Mouse (Mus musculus): ENCODE measurements around the gene Izumo4. TPM values are rescaled to one million over a fixed set of nuclear protein-coding genes. Genes with fewer than 3 reads are reported as not detected.
A peak's percentile ranks its signal among the peaks of the same experiment; 100 is the strongest.

The Izumo4 gene
- total and polyA plus RNA-seq, 3 experiments: 2.7 to 9.6 (median 5.9) TPM

- dilution Hi-C loops (cut with MboI; ENCODE audit: extremely low pct_ligation_motif_present, extremely low pct_unique_long_range_greater_than_20kb, low sequenced_read_pairs): no loop called here
Measured at GRCm38 (mm10) chr10:80680260-80680696, 21.7 kb upstream of the Izumo4 start.

DNA sequence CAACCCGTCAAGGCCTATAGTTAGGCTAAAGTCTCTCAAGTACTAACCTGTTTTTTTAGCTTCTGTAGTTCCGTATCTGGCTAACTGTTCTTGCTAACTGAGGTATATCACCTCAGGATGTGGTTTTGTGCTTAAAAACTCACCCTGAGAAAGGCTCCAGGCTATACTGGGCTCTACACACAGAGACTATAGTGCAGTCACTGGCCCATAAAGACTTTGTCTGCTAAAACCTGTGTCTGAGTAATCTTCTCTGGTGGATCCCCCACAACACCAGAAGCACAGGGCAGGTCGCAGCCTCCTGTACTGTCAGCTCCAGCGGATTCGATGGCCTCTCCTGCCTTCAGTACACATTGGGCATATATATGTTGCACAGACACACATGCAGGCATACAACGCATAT is 20.0 kb upstream of the Izumo4 start:
- H3K79me2 ChIP-seq (replicated peaks; ENCODE audit: control insufficient read depth, extremely low read depth, insufficient read depth, poor library complexity, severe bottlenecking): no peaks in the 10 kb centered on the region
- H3K4me2 ChIP-seq (ENCODE audit: insufficient read depth, low read depth, poor library complexity, severe bottlenecking): no peak overlapping the region
- peaks cover 22 to 42% of the 10 kb centered on the region in 2 experiments for H3K36me3 ChIP-seq (replicated peaks in 1 of 2; ENCODE audit: control insufficient read depth in 1 of 2, insufficient read depth in 1 of 2, low read length in 1 of 2)
- dilution Hi-C loops (cut with MboI; ENCODE audit: extremely low pct_ligation_motif_present, extremely low pct_unique_long_range_greater_than_20kb, low sequenced_read_pairs) (no loop called here), in situ Hi-C loops (cut with MboI; ENCODE audit: low pct_ligation_motif_present, low pct_unique_long_range_greater_than_20kb, low sequenced_read_pairs) (loop anchor here (5.0 to 25.0 kb wide), 2 partner anchors 70 to 245 kb away; partner anchors contain the start of gene Tcf3)
- no peak overlapping the region for H3K27ac ChIP-seq (ENCODE audit: insufficient read depth, low read depth)
- peak; percentile 72 for DNase-seq (ENCODE audit: extremely low read depth)
- H3K4me1 ChIP-seq (ENCODE audit: control insufficient read depth in 1 of 2, insufficient read depth in 2 of 2): peaks cover 20 to 70% of the 10 kb centered on the region in 2 experiments
- TF ChIP-seq ETS1 (conservative IDR thresholded peaks at IDR 0.05; ENCODE audit: low read depth, low read length) (0 out of 2 replicates have a peak, but pooled peaks have one; percentile 27), ZC3H11A (IDR thresholded peaks at IDR 0.05; ENCODE audit: low read depth, low read length) (no peak)
- H3K9ac ChIP-seq (ENCODE audit: insufficient read depth, low read depth): no peak overlapping the region
- H3K9me3 ChIP-seq (replicated peaks; ENCODE audit: low read length): no peaks in the 10 kb centered on the region
- H3K4me3 ChIP-seq (replicated peaks in 1 of 3; ENCODE audit: low read depth in 2 of 3, low read length in 2 of 3, poor library complexity in 1 of 3): no peak overlapping the region
- H3K27me3 ChIP-seq (replicated peaks): no peaks in the 10 kb centered on the region

More at GRCm38 (mm10) chr10:80680260-80680696, 21.7 kb upstream of the Izumo4 start:
- Histone ChIP-seq H3K27me3 (replicated peaks) (no peaks in the 10 kb centered on the region), H3K36me3 (replicated peaks in 1 of 2; ENCODE audit: control insufficient read depth in 1 of 2, insufficient read depth in 1 of 2, low read length in 1 of 2) (peaks cover 5 to 24% of the 10 kb centered on the region in 2 experiments), H3K9me3 (replicated peaks; ENCODE audit: low read length) (no peaks in the 10 kb centered on the region), H3K4me1 (ENCODE audit: control insufficient read depth in 1 of 2, insufficient read depth in 2 of 2) (peaks cover 20 to 69% of the 10 kb centered on the region in 2 experiments), H3K4me2 (ENCODE audit: insufficient read depth, low read depth, poor library complexity, severe bottlenecking) (no peak overlapping the region), H3K27ac (ENCODE audit: insufficient read depth, low read depth) (peak overlapping the region; percentile 59), H3K4me3 (replicated peaks in 1 of 3; ENCODE audit: low read depth in 2 of 3, low read length in 2 of 3, poor library complexity in 1 of 3) (no peak overlapping the region), H3K79me2 (replicated peaks; ENCODE audit: control insufficient read depth, extremely low read depth, insufficient read depth, poor library complexity, severe bottlenecking) (peaks cover 7% of the 10 kb centered on the region), H3K9ac (ENCODE audit: insufficient read depth, low read depth) (no peak overlapping the region)
- no peak for DNase-seq (ENCODE audit: extremely low read depth)
- TF ChIP-seq RCOR1 (conservative IDR thresholded peaks at IDR 0.05; ENCODE audit: low read depth, low read length): no peak
- TF ChIP-seq NELFE (IDR thresholded peaks at IDR 0.05; ENCODE audit: low read depth, low read length): no peak
- TF ChIP-seq USF2 (conservative IDR thresholded peaks at IDR 0.05; ENCODE audit: low read depth, low read length): no peak
- TF ChIP-seq ZKSCAN1 (IDR thresholded peaks at IDR 0.05; ENCODE audit: borderline replicate concordance, low read depth, low read length): no peak
- in situ Hi-C loops (cut with MboI; ENCODE audit: low pct_ligation_motif_present, low pct_unique_long_range_greater_than_20kb, low sequenced_read_pairs): loop anchor here (5.0 to 25.0 kb wide), 2 partner anchors 68 to 243 kb away; partner anchors contain the start of gene Tcf3

DNA sequence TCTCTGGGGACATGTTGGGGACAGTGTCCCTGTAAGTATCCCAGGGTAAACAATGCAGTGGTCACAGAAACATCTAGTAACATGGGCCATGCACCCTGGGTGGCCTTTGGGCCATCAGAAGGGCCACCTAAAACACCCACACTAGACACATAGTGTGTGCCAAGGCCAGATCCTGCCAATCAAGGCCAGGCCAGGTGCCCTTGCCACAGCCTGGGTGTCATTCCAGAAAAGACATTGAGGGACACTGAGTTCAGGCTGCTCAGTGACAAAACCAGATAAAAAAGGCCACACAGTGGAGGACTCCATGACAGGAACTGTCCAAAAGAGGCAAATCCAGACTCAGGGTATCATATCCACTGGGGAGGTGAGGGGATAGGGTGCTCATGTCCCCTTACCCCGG is 18.3 kb upstream of the Izumo4 start:
- H3K9me3 ChIP-seq (replicated peaks; ENCODE audit: low read length): no peaks in the 10 kb centered on the region
- no peak for DNase-seq (ENCODE audit: extremely low read depth)
- peaks cover 29 to 54% of the 10 kb centered on the region in 2 experiments for H3K36me3 ChIP-seq (replicated peaks in 1 of 2; ENCODE audit: control insufficient read depth in 1 of 2, insufficient read depth in 1 of 2, low read length in 1 of 2)
- H3K79me2 ChIP-seq (replicated peaks; ENCODE audit: control insufficient read depth, extremely low read depth, insufficient read depth, poor library complexity, severe bottlenecking): no peaks in the 10 kb centered on the region
- no peak overlapping the region for H3K27ac ChIP-seq (ENCODE audit: insufficient read depth, low read depth)
- peaks cover 14 to 57% of the 10 kb centered on the region in 2 experiments for H3K4me1 ChIP-seq (ENCODE audit: control insufficient read depth in 1 of 2, insufficient read depth in 2 of 2)
- dilution Hi-C loops (cut with MboI; ENCODE audit: extremely low pct_ligation_motif_present, extremely low pct_unique_long_range_greater_than_20kb, low sequenced_read_pairs) (no loop called here), in situ Hi-C loops (cut with MboI; ENCODE audit: low pct_ligation_motif_present, low pct_unique_long_range_greater_than_20kb, low sequenced_read_pairs) (loop anchor here (5.0 to 25.0 kb wide), 2 partner anchors 71 to 246 kb away; partner anchors contain the start of gene Tcf3)
- no peaks in the 10 kb centered on the region for H3K27me3 ChIP-seq (replicated peaks)
- no peak overlapping the region for H3K9ac ChIP-seq (ENCODE audit: insufficient read depth, low read depth)
- no peak overlapping the region for H3K4me3 ChIP-seq (replicated peaks in 1 of 3; ENCODE audit: low read depth in 2 of 3, low read length in 2 of 3, poor library complexity in 1 of 3)
- H3K4me2 ChIP-seq (ENCODE audit: insufficient read depth, low read depth, poor library complexity, severe bottlenecking): no peak overlapping the region
- no peak for TF ChIP-seq USF2 (conservative IDR thresholded peaks at IDR 0.05; ENCODE audit: low read depth, low read length)
- TF ChIP-seq EP300 (IDR thresholded peaks at IDR 0.05; ENCODE audit: low read length): no peak
- TF ChIP-seq BHLHE40 (IDR thresholded peaks at IDR 0.05; ENCODE audit: low read depth, low read length): no peak
- TF ChIP-seq NELFE (IDR thresholded peaks at IDR 0.05; ENCODE audit: low read depth, low read length): no peak
- no peak for TF ChIP-seq HCFC1 (IDR thresholded peaks at IDR 0.05; ENCODE audit: low read depth, low read length)
- TF ChIP-seq NRF1 (IDR thresholded peaks at IDR 0.05; ENCODE audit: low read depth, low read length): no peak
- no peak for TF ChIP-seq CHD1 (IDR thresholded peaks at IDR 0.05; ENCODE audit: low read depth, low read length)
- no peak for TF ChIP-seq MXI1 (IDR thresholded peaks at IDR 0.05; ENCODE audit: low read depth, low read length)
- no peak for TF ChIP-seq MAZ (IDR thresholded peaks at IDR 0.05; ENCODE audit: low read depth, low read length)

Data from CH12.LX (cell line).